Mouse (Mus musculus) neural tube, embryonic 11.5 days (tissue): Measurements from ENCODE around the gene Ly6g6f. TPM values are rescaled to one million over a fixed set of nuclear protein-coding genes. Genes with fewer than 3 reads are reported as not detected.

Source experiments
- ATAC-seq: fragments of 200-750 bp; cut with Nextera tagmentation; 2 replicates; pipeline ENCODE4 v1.8.0; 2017; ENCODE audit warnings: moderate number of reproducible peaks, mild to moderate bottlenecking, moderate TSS enrichment, moderate library complexity; ENCODE audit not compliant: insufficient read depth, low FRiP score, low TSS enrichment
- DNase-seq: peaks from one replicate; pipeline ENCODE4 v3.0.0-alpha.2; 2015; ENCODE audit warnings: low spot score
- H3K27ac ChIP-seq: fragments of 300-500 bp; sonication (generic); 2 replicates; pipeline ENCODE4 v1.5.1; 2014; ENCODE audit warnings: low read depth, mild to moderate bottlenecking, low read length
- H3K27me3 ChIP-seq: fragments of 300-500 bp; sonication (generic); 2 replicates; pipeline ENCODE4 v1.6.1; 2014; ENCODE audit warnings: mild to moderate bottlenecking, low read length, mixed read lengths; ENCODE audit not compliant: control insufficient read depth, insufficient read depth
- H3K36me3 ChIP-seq: fragments of 300-500 bp; sonication (generic); 2 replicates; pipeline ENCODE4 v1.6.1; 2014; ENCODE audit warnings: mild to moderate bottlenecking, low read length, moderate library complexity, mixed read lengths; ENCODE audit not compliant: control insufficient read depth, insufficient read depth
- H3K4me1 ChIP-seq: fragments of 300-500 bp; sonication (generic); 2 replicates; pipeline ENCODE4 v1.6.1; 2014; ENCODE audit warnings: low read length, mixed read lengths; ENCODE audit not compliant: control insufficient read depth, insufficient read depth
- H3K4me2 ChIP-seq: fragments of 300-500 bp; sonication (generic); 2 replicates; pipeline ENCODE4 v1.6.1; 2014; ENCODE audit warnings: low read depth, mild to moderate bottlenecking, moderate library complexity
- H3K4me3 ChIP-seq: fragments of 300-500 bp; sonication (generic); 2 replicates; pipeline ENCODE4 v1.5.1; 2014; ENCODE audit warnings: low read depth, low read length
- H3K9ac ChIP-seq: fragments of 300-500 bp; sonication (generic); 2 replicates; pipeline ENCODE4 v1.6.1; 2014; ENCODE audit warnings: mild to moderate bottlenecking, low read length
- H3K9me3 ChIP-seq: fragments of 300-500 bp; sonication (generic); 2 replicates; pipeline ENCODE4 v1.6.1; 2016; ENCODE audit warnings: low read length; ENCODE audit not compliant: control insufficient read depth
- WGBS: fragments of 180-500 bp; shearing (Covaris S2); extraction: QIAGEN DNeasy Blood & Tissue Kit; methylation state at CpG from one replicate; pipeline ENCODE4 v1.1.7; 2014; 5-methylcytosine and 5-hydroxymethylcytosine counted together
- polyA plus RNA-seq: library from polyadenylated mRNA; unstranded; fragments of >200 nt; fragmentation: Nextera tagmentation; extraction: Ambion mirVana; gene quantifications from 2 replicates; pipeline ENCODE4 v1.2.1, GENCODE M21; 2014

The Ly6g6f gene
- polyA plus RNA-seq, 1 experiment from 2014 or later = 1.4 TPM

DNA sequence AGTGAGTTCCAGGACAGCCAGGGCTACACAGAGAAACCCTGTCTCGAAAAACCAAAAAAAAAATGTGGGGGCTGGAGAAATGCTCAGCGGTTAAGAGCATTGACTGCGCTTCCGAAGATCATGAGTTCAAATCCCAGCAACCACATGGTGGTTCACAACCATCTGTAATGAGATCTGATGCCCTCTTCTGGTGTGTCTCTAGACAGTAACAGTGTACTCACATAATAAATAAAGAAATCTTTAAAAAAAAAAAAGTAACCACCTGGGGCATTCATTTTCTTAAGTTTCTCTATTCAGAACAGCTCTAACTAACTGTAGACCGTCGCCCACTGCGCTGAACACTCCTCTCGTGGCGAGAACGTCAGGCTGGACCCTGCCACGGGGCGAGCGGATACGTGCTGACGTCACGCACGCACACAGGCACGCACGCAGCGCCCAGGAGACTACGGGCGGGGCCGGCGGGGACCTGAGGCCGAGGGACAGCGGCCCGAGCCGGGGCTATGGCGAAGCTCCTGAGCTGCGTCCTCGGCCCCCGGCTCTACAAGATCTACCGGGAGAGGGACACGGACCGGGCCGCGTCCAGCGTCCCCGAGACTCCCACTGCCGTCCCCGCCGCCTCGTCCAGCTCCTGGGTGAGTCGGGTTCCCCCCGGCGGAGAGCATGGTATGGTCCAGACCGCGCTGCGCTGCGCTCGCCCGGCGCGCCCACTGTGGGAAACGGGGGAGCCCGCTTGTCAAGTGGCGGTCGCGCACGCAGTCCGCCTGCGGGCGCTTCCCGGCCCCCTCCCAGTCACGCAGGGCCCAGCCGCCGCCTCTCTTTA, 3.6 kb upstream of the Ly6g6f start, which contains the start of gene Abhd16a:
Gene Abhd16a (plus strand): TSS at position 439 of the 820 bp plus-strand sequence.
- peak within 1 kb of the TSS; percentile 66 for H3K4me2 ChIP-seq
- 3% methylated on average over 67 of the region's 67 CpGs for WGBS
- peaks cover 3% of the 10 kb centered on the region; the same call in 1 of the 2 replicates for H3K36me3 ChIP-seq
- H3K27ac ChIP-seq = peak within 1 kb of the TSS; percentile 94
- peak within 1 kb of the TSS; percentile 60 for H3K4me3 ChIP-seq
- H3K9me3 ChIP-seq = no peaks in the 10 kb centered on the region
- H3K27me3 ChIP-seq = no peaks in the 10 kb centered on the region
- ATAC-seq = peak; percentile 98
- DNase-seq = peak; percentile 97
- H3K4me1 ChIP-seq = peaks cover 6% of the 10 kb centered on the region; the same call in 1 of the 2 replicates
- H3K9ac ChIP-seq = peak within 1 kb of the TSS; percentile 93

DNA sequence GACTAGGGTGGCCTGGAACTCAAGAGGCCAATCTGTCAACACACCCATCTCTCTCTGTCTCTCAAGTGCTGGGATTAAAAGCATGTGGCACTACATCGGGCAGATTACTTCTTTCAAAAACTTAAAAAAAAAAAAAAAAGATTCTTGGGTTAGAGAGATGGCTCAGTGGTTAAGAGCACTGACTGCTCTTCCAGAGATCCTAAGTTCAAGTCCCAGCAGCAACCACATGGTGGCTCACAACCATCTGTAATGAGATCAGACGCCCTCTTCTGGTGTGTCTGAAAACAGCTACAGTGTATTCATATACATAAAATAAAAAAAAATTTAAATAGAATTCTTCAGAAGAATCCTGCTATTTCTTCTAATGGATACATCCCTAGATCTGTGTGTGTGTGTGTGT, 2.7 kb upstream of the Ly6g6f start:
- Histone ChIP-seq H3K27ac (no peak overlapping the region), H3K4me3 (no peak overlapping the region), H3K4me1 (peaks cover 6% of the 10 kb centered on the region; the same call in 1 of the 2 replicates), H3K9ac (no peak overlapping the region), H3K36me3 (peaks cover 3% of the 10 kb centered on the region; the same call in 1 of the 2 replicates), H3K4me2 (no peak overlapping the region), H3K9me3 (no peaks in the 10 kb centered on the region), H3K27me3 (no peaks in the 10 kb centered on the region)
- DNase-seq = no peak
- 50% methylated on average over 2 of the region's 2 CpGs for WGBS
- ATAC-seq = no peak

DNA sequence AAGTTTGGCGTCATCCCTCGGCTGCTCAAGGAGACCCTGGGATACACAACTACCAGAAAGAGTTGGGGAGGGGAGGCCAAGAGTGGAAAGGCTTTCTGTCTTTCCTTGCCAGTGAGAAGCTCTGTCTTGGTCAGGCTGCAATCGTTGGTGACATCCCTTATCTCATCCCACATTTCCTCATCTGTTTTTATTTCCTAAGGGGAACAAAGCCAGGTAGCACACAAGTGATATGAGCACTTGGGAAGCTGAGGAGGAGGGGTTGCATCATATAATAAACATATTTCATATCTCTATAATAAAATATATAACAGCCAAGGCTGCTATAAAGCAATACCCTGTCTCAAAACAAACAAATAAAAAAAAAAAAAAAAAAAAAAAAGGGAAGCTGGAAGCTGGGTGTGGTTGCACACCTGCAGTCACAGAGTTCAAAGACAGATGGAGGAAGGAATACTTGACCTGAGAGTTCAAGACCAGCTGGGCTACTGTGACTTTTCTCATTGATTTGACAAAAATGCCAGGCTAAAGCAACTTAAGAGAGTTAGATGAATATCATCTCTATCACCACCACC, 1.4 kb downstream of the Ly6g6f start:
- no peaks in the 10 kb centered on the region for H3K27me3 ChIP-seq
- H3K4me3 ChIP-seq = no peak overlapping the region
- 79% methylated on average over 3 of the region's 3 CpGs for WGBS
- no peaks in the 10 kb centered on the region for H3K9me3 ChIP-seq
- H3K9ac ChIP-seq = no peak overlapping the region
- no peak overlapping the region for H3K27ac ChIP-seq
- no peak for ATAC-seq
- no peaks in the 10 kb centered on the region for H3K4me1 ChIP-seq
- no peak overlapping the region for H3K4me2 ChIP-seq
- DNase-seq = no peak
- no peaks in the 10 kb centered on the region for H3K36me3 ChIP-seq

DNA sequence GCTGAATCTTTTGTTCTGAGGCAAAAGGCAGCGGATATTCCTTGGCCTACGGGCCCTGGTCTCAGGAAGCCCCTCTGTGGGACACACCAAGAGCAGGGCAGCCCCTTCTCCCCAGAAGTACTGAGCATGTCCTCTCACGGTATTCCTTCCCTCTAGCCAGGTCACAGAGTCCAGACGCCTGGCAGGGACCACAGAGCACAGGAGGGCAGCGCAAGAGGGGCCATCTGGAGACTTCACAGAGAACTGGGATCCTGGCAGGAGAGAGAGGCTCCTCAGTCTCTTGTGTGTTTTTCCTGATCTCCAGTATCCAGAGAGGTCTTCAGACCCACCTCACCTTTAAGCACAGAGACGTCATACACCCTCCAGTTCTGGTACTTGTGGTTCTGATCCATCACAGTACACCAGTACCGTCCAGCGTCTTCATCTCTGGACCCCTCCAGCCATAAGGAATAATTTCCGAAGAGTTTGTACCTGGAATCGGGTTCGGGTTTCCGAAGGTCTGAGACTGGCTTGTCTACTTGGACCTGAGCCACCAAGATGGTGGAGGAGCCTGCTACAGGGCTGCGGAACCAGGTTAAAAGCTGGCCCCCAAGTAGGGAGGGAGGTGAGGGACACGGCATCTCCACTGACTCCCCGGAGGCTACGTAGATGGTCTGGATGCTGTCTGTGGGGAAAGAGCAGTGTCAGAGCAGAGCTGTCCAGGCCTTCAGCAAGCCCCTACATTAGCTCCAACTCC, 2.4 kb downstream of the Ly6g6f start:
- Histone ChIP-seq H3K4me1 (0 out of 2 replicates have a peak, but pooled peaks cover under 1% of the 10 kb centered on the region), H3K27ac (no peak overlapping the region), H3K27me3 (no peaks in the 10 kb centered on the region), H3K4me3 (no peak overlapping the region), H3K4me2 (no peak overlapping the region), H3K36me3 (no peaks in the 10 kb centered on the region), H3K9me3 (no peaks in the 10 kb centered on the region), H3K9ac (no peak overlapping the region)
- DNase-seq (no peak), ATAC-seq (no peak)
- WGBS = 89% methylated on average over 16 of the region's 16 CpGs

DNA sequence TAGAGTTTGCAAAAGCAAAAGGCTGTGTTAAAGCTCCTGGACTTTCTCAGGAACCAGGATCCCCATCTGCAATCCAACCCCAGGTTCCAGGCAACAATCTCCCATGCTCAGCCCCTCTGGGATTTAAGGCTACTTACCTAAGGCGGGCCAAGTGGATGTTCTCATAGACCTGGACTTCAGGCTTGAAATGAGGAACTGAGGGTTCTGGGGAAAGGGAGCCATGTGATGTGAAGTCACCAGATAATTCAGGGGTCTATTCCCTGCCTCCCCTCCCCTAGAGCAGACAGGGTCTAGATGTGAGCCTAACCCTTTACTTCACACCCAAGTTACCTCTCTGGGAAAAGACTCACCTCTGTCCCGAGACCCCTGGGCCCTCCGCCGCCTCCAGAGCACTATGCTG, 4.7 kb downstream of the Ly6g6f start:
- 80% methylated on average over 4 of the region's 4 CpGs for WGBS
- no peak for ATAC-seq

DNA sequence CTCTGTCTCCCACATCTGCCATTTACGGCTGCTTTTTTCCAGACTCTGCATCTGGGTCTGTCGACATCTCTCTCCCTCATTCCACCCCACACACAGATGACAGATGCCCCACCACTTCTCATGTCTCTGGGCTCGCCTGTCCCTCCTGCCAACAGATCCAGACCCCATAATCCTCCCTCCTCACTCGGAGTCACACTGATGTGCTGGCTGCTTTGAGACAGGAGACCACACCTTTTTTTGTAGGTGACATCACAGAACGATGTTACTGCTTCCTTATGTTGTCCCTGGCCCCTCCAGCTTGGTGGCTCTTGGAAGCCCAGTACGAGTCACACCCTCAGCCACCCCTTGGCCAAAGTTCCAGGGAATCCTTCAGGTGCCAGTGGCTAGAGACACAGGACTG, 5.2 kb downstream of the Ly6g6f start:
- no peak overlapping the region for H3K9ac ChIP-seq
- 62% methylated on average over 6 of the region's 6 CpGs for WGBS

More for the DNA sequence above, 4.7 kb downstream of the Ly6g6f start:
- no peaks in the 10 kb centered on the region for H3K36me3 ChIP-seq
- DNase-seq = no peak
- H3K4me1 ChIP-seq = peaks cover 9% of the 10 kb centered on the region
- H3K9ac ChIP-seq = no peak overlapping the region
- H3K27ac ChIP-seq = no peak overlapping the region
- H3K9me3 ChIP-seq = no peaks in the 10 kb centered on the region
- no peak overlapping the region for H3K4me2 ChIP-seq
- no peak overlapping the region for H3K4me3 ChIP-seq
- no peaks in the 10 kb centered on the region for H3K27me3 ChIP-seq

DNA sequence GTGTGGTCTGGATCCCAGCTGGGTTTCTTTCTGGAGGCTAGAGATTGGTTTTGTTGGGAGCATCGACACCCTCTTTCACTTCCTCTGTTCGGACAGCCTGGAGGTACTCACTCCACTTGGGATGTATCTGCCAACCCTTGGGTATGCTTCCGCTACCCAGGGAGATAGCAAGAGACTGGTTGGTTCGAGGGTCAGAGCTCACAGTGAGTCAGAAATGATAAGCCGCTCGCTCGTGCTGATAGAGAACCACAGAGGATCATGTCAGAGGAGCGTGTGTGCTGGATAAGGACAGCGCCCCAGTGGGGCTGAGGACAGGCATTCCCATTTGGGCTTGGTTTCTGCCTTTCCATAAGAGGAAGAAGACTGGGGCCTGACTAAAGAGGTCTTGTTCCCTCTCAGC, 5.6 kb downstream of the Ly6g6f start:
- H3K27ac ChIP-seq = no peak overlapping the region
- no peak overlapping the region for H3K4me2 ChIP-seq
- no peaks in the 10 kb centered on the region for H3K36me3 ChIP-seq
- no peak overlapping the region for H3K9ac ChIP-seq
- ATAC-seq (no peak), DNase-seq (no peak)
- H3K27me3 ChIP-seq = no peaks in the 10 kb centered on the region
- 75% methylated on average over 9 of the region's 9 CpGs for WGBS
- no peak overlapping the region for H3K4me3 ChIP-seq
- peaks cover 9% of the 10 kb centered on the region for H3K4me1 ChIP-seq
- no peaks in the 10 kb centered on the region for H3K9me3 ChIP-seq

More for the DNA sequence above, 5.2 kb downstream of the Ly6g6f start:
- no peaks in the 10 kb centered on the region for H3K27me3 ChIP-seq
- no peak for ATAC-seq
- H3K9me3 ChIP-seq = no peaks in the 10 kb centered on the region
- peaks cover 9% of the 10 kb centered on the region for H3K4me1 ChIP-seq
- H3K4me3 ChIP-seq = no peak overlapping the region
- DNase-seq = no peak
- no peak overlapping the region for H3K4me2 ChIP-seq
- H3K27ac ChIP-seq = no peak overlapping the region
- no peaks in the 10 kb centered on the region for H3K36me3 ChIP-seq

DNA sequence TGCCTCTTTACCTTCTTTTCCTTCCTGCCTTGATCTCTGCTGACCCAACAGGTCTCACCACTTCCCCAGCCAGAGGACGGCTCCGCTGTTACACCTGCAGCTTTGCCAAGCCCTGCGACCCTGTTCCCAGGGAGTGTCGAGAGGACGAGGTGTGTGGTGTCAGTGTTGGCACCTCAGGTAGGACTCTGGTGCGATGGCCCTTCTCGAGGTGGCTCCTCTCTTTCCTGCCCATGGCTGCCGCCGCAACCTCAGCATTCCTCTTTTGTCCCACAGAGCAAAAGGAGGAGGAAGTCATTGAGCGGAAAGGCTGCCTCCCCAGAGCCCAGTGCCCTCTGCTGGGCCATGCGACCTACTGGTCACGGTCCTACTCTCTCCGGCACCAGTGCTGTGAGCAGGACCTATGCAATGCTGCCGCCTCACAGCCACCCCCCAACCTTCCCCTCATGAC, 7.6 kb downstream of the Ly6g6f start, which contains the start of gene Ly6g6d:
Gene Ly6g6d (minus strand): TSS at position 280 of the 448 bp plus-strand sequence.
- peak within 1 kb of the TSS; percentile 42 for H3K4me2 ChIP-seq
- peak; percentile 51 for DNase-seq
- H3K27me3 ChIP-seq = no peaks in the 10 kb centered on the region
- WGBS = 10% methylated on average over 14 of the region's 14 CpGs
- ATAC-seq = no peak
- H3K4me3 ChIP-seq = peak within 1 kb of the TSS; percentile 9
- no peaks in the 10 kb centered on the region for H3K9me3 ChIP-seq
- peaks cover 9% of the 10 kb centered on the region for H3K4me1 ChIP-seq
- H3K27ac ChIP-seq = no peak within 1 kb of the TSS
- H3K36me3 ChIP-seq = no peaks in the 10 kb centered on the region
- H3K9ac ChIP-seq = peak within 1 kb of the TSS; percentile 57
